Mouse (Mus musculus): ENCODE data around the gene Msl2.

Gene Msl2

DNA sequence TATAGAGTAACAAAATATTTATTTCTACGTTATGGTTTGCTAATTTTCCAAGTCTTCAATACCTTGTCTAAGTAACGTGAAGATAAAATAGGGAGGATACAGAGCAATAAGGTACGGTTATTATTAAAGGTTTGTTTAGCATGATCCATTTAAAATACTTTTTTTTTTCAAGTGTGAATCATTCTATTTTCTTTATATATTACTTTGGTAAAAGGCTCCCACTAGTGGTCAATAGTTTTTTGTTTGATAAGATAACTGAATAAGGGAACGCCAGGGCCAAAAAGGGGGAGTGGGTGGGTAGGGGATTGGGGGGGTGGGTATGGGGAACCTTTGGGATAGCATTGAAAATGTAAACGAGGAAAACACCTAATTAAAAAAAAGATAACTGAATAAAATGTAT, 79.0 kb downstream of the Msl2 start:
- DNase-seq (ENCODE audit: low read depth, low spot score): no peak

All from mesoderm, embryonic 11.5 days (tissue).